Mouse (Mus musculus) spleen, embryonic (tissue): ENCODE data around the gene Panx1.

Experiments used
- CTCF ChIA-PET: fragments of 350-600 bp; sonication (Branson Sonifier 250); formaldehyde crosslinking; loops from one replicate; lab custom pipeline; 2022; lab: Charles Lee

Panx1 gene

GRCm38 (mm10) chr9:14974251-14975232 lies 70.7 kb downstream of the Panx1 start:
- CTCF ChIA-PET, result no interaction called here

- CTCF ChIA-PET, result no interaction called here
Measured at GRCm38 (mm10) chr9:14973762-14974161, 71.5 kb downstream of the Panx1 start.

- CTCF ChIA-PET, result no interaction called here
Measured at GRCm38 (mm10) chr9:14970805-14971525, 74.3 kb downstream of the Panx1 start.

GRCm38 (mm10) chr9:14970211-14970610 lies 75.1 kb downstream of the Panx1 start:
- CTCF ChIA-PET, result no interaction called here

- CTCF ChIA-PET, result no interaction called here
Measured at GRCm38 (mm10) chr9:14967598-14967997, 77.7 kb downstream of the Panx1 start.

GRCm38 (mm10) chr9:14966787-14967186 lies 78.5 kb downstream of the Panx1 start:
- CTCF ChIA-PET, result no interaction called here

- CTCF ChIA-PET, result no interaction called here
Measured at GRCm38 (mm10) chr9:14965368-14965767, 79.9 kb downstream of the Panx1 start.

GRCm38 (mm10) chr9:14962769-14963168 lies 82.5 kb downstream of the Panx1 start:
- CTCF ChIA-PET, result no interaction called here

- CTCF ChIA-PET, result no interaction called here
Measured at GRCm38 (mm10) chr9:14954659-14955058, 90.6 kb downstream of the Panx1 start.
